Mouse (Mus musculus): ENCODE data around the gene Treh. TPM values are rescaled to one million over a fixed set of nuclear protein-coding genes. Genes with fewer than 3 reads are reported as not detected.

The Treh gene
- polyA plus RNA-seq, 1 experiment from 2014 or later = not detected

DNA sequence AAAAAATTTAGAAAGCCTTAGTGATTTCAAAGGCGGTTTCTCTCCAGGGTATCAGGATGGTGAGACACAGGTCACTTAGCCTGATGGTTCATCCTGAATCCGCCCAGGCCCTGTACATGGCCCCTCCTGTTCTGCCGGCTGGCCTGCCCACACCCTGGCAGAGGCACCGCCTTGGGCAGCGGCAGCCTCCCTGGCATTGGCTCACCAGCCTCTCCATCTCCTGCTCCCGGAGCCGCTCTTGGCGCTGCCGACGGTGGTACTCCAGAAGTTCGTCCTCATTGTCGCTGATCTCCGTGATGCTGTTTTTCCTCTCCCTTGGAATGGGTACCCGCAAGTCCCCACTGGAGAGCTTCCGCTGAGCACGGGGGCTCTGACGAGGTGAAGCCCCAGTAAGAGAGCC is 42.1 kb downstream of the Treh start:
- Histone ChIP-seq H3K4me1 (ENCODE audit: control insufficient read depth, insufficient read depth, low read length) (peaks cover 10% of the 10 kb centered on the region), H3K36me3 (ENCODE audit: control insufficient read depth, insufficient read depth, low read length) (peaks cover 23% of the 10 kb centered on the region), H3K27ac (ENCODE audit: low read depth, low read length) (no peak overlapping the region), H3K9ac (ENCODE audit: low read depth, low read length) (no peak overlapping the region), H3K4me2 (no peak overlapping the region), H3K9me3 (replicated peaks; ENCODE audit: control insufficient read depth, low read length) (no peaks in the 10 kb centered on the region), H3K4me3 (ENCODE audit: low read depth, low read length) (no peak overlapping the region), H3K27me3 (ENCODE audit: control insufficient read depth, insufficient read depth, low read length) (no peaks in the 10 kb centered on the region)
- 86% methylated on average over 17 of the region's 17 CpGs for WGBS (ENCODE audit: insufficient replicate concordance)
- no peak for ATAC-seq (replicated peaks; ENCODE audit: insufficient number of reproducible peaks, low FRiP score, low TSS enrichment)

DNA sequence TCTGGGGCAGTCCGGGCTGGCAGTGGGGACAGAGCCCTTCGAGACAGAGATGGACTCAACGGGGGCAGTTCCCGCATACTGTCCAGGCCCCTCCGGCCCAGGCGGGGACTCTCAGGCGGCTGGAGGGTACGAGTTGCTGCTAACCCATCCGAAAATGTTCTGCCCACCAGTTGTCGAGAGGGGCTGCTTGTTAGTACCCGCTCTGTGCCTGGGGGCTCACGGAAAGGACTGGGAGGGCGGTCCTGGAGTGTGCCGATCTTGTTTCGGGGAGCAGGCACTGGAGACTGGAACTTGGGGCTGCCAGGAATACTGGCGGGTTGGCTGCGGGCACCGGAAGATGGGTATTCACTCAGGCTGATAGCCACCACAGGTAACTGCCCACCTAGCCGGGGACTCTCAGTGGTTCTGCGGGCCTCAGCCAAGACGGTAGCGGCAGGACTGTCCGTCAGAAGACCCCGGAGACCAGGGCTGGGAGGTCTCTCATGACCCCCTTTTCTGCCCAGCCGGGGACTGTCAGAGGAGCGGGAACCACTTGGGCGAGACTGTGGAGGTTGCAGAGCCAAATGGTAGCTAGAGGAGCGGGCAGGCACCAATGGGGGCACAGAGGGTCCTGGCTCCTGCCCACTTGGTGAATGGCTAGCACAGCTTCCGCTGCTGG is 42.8 kb downstream of the Treh start:
- WGBS (ENCODE audit: insufficient replicate concordance) = 89% methylated on average over 29 of the region's 29 CpGs

DNA sequence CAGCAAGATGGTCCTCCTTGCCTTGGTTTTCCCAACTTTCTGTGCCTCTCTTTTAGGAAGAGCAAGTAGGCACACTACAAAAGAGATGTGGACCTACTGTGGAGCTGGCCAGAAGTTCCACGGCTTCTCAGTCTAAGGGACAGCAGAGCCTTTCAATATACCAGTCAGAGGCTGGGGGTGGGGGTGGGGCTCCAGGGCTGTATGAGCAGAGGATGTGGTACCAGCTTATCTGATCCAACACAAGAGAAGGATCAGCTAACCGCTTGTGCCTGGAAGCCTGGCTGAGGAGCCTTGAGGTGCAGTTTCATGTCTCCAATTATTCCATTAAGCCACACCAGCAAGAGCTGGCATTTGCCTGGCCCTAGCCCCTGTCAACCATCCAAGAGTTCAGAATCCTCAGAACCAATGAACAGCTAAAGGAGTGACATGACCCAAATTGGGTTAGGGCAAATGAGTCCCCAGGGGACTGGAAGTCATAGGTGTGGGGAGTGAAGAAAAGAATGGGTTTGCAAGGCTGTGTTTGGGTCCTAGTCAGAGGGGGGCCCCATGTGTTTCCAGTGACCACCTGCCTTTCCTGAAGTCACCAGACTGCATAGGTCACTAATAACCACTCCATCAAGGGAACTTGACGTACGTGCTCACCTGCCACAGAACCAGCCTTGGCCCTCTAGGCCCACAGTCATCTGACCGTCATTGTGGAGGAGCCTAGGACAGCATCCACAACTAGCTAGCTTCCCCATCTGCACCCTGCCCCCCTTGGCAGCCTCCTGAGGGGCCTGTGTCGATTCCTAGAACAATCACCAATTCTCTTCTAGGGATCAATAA is 44.2 kb downstream of the Treh start:
- peaks cover 24% of the 10 kb centered on the region for H3K4me1 ChIP-seq (ENCODE audit: control insufficient read depth, insufficient read depth, low read length)
- H3K4me2 ChIP-seq = no peak overlapping the region
- no peak overlapping the region for H3K4me3 ChIP-seq (ENCODE audit: low read depth, low read length)
- H3K9ac ChIP-seq (ENCODE audit: low read depth, low read length) = no peak overlapping the region
- H3K27ac ChIP-seq (ENCODE audit: low read depth, low read length) = no peak overlapping the region
- peaks cover 20% of the 10 kb centered on the region for H3K36me3 ChIP-seq (ENCODE audit: control insufficient read depth, insufficient read depth, low read length)
- no peaks in the 10 kb centered on the region for H3K9me3 ChIP-seq (replicated peaks; ENCODE audit: control insufficient read depth, low read length)
- H3K27me3 ChIP-seq (ENCODE audit: control insufficient read depth, insufficient read depth, low read length) = no peaks in the 10 kb centered on the region
- ATAC-seq (replicated peaks; ENCODE audit: insufficient number of reproducible peaks, low FRiP score, low TSS enrichment) = no peak
- 67% methylated on average over 6 of the region's 6 CpGs for WGBS (ENCODE audit: insufficient replicate concordance)

More for the DNA sequence above, 42.8 kb downstream of the Treh start:
- Histone ChIP-seq H3K27me3 (ENCODE audit: control insufficient read depth, insufficient read depth, low read length) (no peaks in the 10 kb centered on the region), H3K4me2 (no peak overlapping the region), H3K36me3 (ENCODE audit: control insufficient read depth, insufficient read depth, low read length) (peaks cover 20% of the 10 kb centered on the region), H3K27ac (ENCODE audit: low read depth, low read length) (no peak overlapping the region), H3K9me3 (replicated peaks; ENCODE audit: control insufficient read depth, low read length) (no peaks in the 10 kb centered on the region), H3K9ac (ENCODE audit: low read depth, low read length) (no peak overlapping the region), H3K4me1 (ENCODE audit: control insufficient read depth, insufficient read depth, low read length) (peaks cover 17% of the 10 kb centered on the region), H3K4me3 (ENCODE audit: low read depth, low read length) (no peak overlapping the region)
- ATAC-seq (replicated peaks; ENCODE audit: insufficient number of reproducible peaks, low FRiP score, low TSS enrichment) = no peak

- Histone ChIP-seq H3K27ac (ENCODE audit: low read depth, low read length) (no peak overlapping the region), H3K4me2 (no peak overlapping the region), H3K9me3 (replicated peaks; ENCODE audit: control insufficient read depth, low read length) (no peaks in the 10 kb centered on the region), H3K4me3 (ENCODE audit: low read depth, low read length) (no peak overlapping the region), H3K9ac (ENCODE audit: low read depth, low read length) (no peak overlapping the region), H3K27me3 (ENCODE audit: control insufficient read depth, insufficient read depth, low read length) (no peaks in the 10 kb centered on the region), H3K4me1 (ENCODE audit: control insufficient read depth, insufficient read depth, low read length) (peaks cover 28% of the 10 kb centered on the region), H3K36me3 (ENCODE audit: control insufficient read depth, insufficient read depth, low read length) (peaks cover 20% of the 10 kb centered on the region)
- WGBS (ENCODE audit: insufficient replicate concordance) = 89% methylated on average over 10 of the region's 10 CpGs
- ATAC-seq (replicated peaks; ENCODE audit: insufficient number of reproducible peaks, low FRiP score, low TSS enrichment) = no peak
These were observed 44.8 kb downstream of the Treh start for GRCm38 (mm10) chr9:44717822-44718242.

DNA sequence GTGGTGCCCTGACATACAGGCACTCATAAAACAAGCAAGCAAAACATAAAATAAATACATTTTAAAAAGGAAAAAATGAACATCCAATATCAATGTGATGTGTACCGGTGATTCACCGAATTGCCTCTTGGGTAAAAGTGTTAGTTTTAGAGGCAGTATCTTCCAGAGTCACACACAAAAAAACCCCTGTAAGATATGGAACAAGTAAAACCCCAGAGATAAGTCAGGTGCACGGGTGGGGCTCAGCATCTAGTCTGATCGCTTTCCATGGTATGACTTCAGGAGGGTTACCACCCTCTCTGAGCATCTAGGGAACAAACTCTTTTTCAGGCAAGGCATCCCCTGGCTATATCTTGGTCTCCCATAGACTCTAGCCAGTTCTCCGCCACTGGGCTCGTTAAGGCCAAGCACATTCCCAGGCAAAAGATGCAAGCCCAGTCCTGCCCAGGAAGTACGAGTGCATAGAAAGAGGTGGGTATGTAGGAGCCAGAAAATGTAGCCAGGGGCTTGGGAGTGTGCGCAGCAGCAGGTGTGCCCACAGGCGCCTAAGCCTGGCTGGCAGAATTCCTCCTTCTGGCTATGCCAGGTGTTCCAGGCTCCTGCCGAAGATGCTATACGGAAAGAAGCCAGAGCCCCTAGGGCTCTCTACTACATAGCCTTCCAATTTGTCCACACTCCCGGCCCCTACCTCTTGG is 46.1 kb downstream of the Treh start:
- Histone ChIP-seq H3K4me3 (ENCODE audit: low read depth, low read length) (no peak overlapping the region), H3K36me3 (ENCODE audit: control insufficient read depth, insufficient read depth, low read length) (peaks cover 20% of the 10 kb centered on the region), H3K4me1 (ENCODE audit: control insufficient read depth, insufficient read depth, low read length) (peaks cover 40% of the 10 kb centered on the region), H3K4me2 (no peak overlapping the region), H3K27ac (ENCODE audit: low read depth, low read length) (no peak overlapping the region), H3K9me3 (replicated peaks; ENCODE audit: control insufficient read depth, low read length) (no peaks in the 10 kb centered on the region), H3K9ac (ENCODE audit: low read depth, low read length) (no peak overlapping the region), H3K27me3 (ENCODE audit: control insufficient read depth, insufficient read depth, low read length) (no peaks in the 10 kb centered on the region)
- no peak for ATAC-seq (replicated peaks; ENCODE audit: insufficient number of reproducible peaks, low FRiP score, low TSS enrichment)
- WGBS (ENCODE audit: insufficient replicate concordance) = 83% methylated on average over 12 of the region's 12 CpGs

- peaks cover 45% of the 10 kb centered on the region for H3K4me1 ChIP-seq (ENCODE audit: control insufficient read depth, insufficient read depth, low read length)
- H3K9ac ChIP-seq (ENCODE audit: low read depth, low read length) = peak overlapping the region; percentile 82
- no peaks in the 10 kb centered on the region for H3K9me3 ChIP-seq (replicated peaks; ENCODE audit: control insufficient read depth, low read length)
- H3K27ac ChIP-seq (ENCODE audit: low read depth, low read length) = no peak overlapping the region
- peak overlapping the region; percentile 75 for H3K4me3 ChIP-seq (ENCODE audit: low read depth, low read length)
- H3K27me3 ChIP-seq (ENCODE audit: control insufficient read depth, insufficient read depth, low read length) = no peaks in the 10 kb centered on the region
- no peak for ATAC-seq (replicated peaks; ENCODE audit: insufficient number of reproducible peaks, low FRiP score, low TSS enrichment)
- peaks cover 18% of the 10 kb centered on the region for H3K36me3 ChIP-seq (ENCODE audit: control insufficient read depth, insufficient read depth, low read length)
- WGBS (ENCODE audit: insufficient replicate concordance) = 85% methylated on average over 8 of the region's 8 CpGs
- peak overlapping the region; percentile 87 for H3K4me2 ChIP-seq
These were observed 46.8 kb downstream of the Treh start for GRCm38 (mm10) chr9:44719632-44720357.

DNA sequence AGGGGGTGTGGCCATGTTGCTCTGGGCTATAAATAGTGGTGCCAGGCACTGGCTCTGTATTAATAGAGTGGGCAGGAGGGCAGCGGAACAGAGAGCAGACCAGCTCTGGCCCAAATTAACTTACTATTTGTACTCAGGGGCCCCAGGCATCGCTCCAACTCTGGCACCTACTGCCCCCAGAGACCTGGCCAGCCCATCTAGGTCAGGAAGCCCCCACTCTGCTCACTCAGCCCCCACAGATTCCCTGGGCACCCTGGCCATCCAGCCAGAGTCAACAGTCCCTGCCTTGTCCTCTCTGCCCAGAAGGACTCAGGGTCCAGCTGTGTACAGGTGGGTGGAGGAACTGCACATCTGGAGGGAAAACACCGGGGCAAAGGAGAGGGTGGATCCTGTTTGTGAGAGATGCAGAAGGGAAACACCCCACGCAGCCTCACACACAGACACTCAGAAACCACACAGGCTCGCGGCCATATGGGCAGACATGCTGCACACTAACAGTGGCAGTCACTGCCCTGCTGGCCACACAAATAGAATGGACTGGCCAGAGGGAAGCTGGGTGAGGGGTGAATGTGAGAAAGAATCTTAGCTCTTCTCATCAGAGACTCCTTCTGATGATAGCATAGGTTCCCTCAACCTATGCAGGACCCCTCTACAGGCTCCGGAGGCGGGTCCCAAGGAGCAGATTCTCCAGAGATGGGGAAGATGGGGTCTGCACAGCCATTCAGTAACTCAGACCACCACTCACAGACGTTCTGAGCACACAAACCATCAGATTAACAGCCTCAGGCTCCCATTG is 47.5 kb downstream of the Treh start:
- Histone ChIP-seq H3K9me3 (replicated peaks; ENCODE audit: control insufficient read depth, low read length) (no peaks in the 10 kb centered on the region), H3K4me1 (ENCODE audit: control insufficient read depth, insufficient read depth, low read length) (peaks cover 45% of the 10 kb centered on the region), H3K27ac (ENCODE audit: low read depth, low read length) (peak overlapping the region; percentile 59), H3K27me3 (ENCODE audit: control insufficient read depth, insufficient read depth, low read length) (no peaks in the 10 kb centered on the region), H3K4me3 (ENCODE audit: low read depth, low read length) (peak overlapping the region; percentile 75), H3K9ac (ENCODE audit: low read depth, low read length) (peak overlapping the region; percentile 82), H3K36me3 (ENCODE audit: control insufficient read depth, insufficient read depth, low read length) (peaks cover 12% of the 10 kb centered on the region), H3K4me2 (peak overlapping the region; percentile 87)
- ATAC-seq (replicated peaks; ENCODE audit: insufficient number of reproducible peaks, low FRiP score, low TSS enrichment) = no peak
- 18% methylated on average over 9 of the region's 9 CpGs for WGBS (ENCODE audit: insufficient replicate concordance)

Data from heart, embryonic 11.5 days (tissue).